Mouse (Mus musculus) left cerebral cortex, postnatal 36 days (tissue): ENCODE measurements around the gene Cd19. TPM values are rescaled to one million over a fixed set of nuclear protein-coding genes. Genes with fewer than 3 reads are reported as not detected.
"Not testable (repeated sequence)": the region's sequence is repeated elsewhere in the genome, so short reads cannot be mapped to it uniquely, and the experiment has no call there.

ENCODE experiments used
- DNase-seq, 2 experiments: peaks; one replicate each; pipeline ENCODE4 v3.0.0; 2021 to 2022; ENCODE audit warnings: low spot score in 2 of 2, mixed read lengths in 1 of 2
- intact Hi-C: fragments of 180-260 bp; cut with DNase I; formaldehyde crosslinking; loops from one replicate; pipeline ENCODE4 v1.15.1; 2025
- total RNA-seq, 2 experiments: library from RNA; stranded (reverse); gene quantifications; 2 replicates each; pipeline ENCODE4 v1.2.3; 2021

The Cd19 gene
- total RNA-seq, 2 experiments from 2014 or later = not detected

- DNase-seq = no peak
- intact Hi-C loops = no loop called here
Measured at GRCm38 (mm10) chr7:126440134-126440533, 25.4 kb upstream of the Cd19 start.

- DNase-seq = no peak
- intact Hi-C loops = no loop called here
Measured at GRCm38 (mm10) chr7:126436851-126437250, 22.2 kb upstream of the Cd19 start.

DNA sequence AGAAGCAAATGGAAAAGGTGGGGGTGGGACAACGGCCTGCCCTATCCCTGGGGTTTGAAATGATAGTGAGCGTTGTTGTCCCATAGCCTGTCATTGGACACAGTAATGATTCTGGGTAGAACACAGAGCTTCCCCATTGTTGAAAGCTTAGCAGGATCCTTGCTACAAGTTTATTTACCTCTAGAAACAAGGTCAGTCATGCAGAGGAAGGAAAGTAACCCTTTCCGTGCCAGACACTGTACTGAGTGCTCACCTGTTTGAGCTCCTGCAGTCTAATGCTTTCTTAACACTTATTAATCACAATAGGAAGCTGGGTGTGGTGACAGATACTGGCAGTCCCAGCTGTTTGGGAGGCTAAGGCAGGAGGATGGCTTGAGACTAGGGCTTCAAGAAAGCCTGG lies 21.1 kb upstream of the Cd19 start:
- intact Hi-C loops = no loop called here

DNA sequence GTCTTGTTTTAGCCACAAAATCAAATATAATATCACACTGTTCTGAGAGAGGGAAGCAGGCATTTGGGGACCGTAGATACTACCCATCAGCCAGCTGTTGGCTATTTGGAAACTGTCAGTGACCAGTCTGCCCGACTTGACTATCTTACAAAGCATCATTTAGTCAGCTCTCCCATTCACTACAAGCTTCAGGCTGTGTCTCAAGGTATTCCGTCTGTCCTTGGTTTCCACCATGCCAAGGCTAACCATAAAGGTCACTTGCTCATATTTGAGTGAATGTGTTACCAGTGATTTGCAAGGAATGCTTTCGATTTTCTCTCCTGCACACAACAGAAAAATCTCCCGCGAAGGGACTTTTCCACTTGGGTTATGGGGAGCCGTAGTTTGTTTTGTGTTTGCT lies 20.0 kb upstream of the Cd19 start:
- intact Hi-C loops = no loop called here
- DNase-seq = no peak

More for the DNA sequence above, 21.1 kb upstream of the Cd19 start:
- DNase-seq = no peak

GRCm38 (mm10) chr7:126430167-126430566 lies 15.5 kb upstream of the Cd19 start:
- no peak for DNase-seq
- intact Hi-C loops = no loop called here

DNA sequence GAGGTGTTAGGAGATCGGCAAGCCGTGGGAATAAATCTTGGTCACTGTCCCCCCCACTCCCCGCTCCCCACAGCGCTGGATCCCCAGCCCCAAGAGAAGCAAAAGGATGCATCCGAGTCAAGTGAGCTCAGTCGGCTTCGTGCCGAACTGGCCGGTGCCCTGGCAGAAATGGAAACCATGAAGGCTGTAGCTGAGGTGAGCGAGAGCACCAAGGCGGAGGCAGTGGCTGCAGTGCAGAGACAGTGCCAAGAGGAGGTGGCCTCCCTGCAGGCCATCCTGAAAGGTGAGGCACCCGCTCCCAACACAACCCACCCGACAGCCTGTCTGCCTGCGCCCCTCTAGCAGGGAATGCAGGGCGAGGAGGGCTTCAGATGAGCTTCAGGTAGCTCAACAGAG lies 14.8 kb upstream of the Cd19 start:
- intact Hi-C loops = loop anchor here (2.0 kb wide), 1 partner anchor 73 kb away; the partner anchor contains the start of gene Atxn2l
- no peak for DNase-seq

DNA sequence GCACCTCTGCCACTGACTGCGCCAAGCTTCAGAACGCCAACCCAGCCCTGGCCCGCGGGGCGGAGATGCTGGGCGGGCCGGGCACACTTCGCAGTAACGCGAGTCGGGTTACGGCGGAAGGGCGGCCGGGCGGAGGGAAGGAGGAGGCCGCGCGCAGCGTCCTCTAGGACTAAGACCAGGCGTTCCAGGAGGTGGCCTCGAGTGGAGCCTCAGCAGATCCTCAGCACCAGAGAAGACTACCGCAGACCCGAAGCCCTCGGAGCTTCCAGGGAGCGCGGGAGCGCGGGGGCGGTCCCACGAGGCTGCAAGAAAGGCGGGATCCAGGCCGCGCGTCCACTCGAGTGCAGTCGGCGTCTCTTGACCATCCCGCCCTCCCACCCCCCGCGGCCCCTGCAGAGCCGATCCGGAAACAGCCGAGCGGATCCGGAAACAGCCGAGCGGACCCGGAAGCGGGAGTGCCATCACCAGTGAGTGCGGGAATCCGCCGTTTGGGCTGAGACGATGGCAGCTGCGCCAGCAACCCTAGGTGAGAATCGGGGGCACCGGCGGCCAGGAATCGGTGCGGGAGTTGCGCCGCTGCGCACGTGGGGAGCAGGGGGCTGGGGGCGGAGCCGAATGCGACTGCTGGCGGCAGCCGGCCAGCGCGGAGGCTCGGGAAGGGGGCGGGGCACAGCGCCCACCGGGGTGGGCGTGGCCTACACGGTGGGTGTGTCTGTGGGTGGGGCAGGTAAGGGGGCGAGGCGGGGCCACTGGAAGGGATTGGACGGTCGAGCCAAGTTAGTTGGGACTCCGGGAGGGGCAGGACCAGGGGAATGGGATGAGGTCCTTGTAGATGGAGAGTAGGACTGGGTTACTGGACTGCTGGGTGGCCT lies 14.2 kb upstream of the Cd19 start, which contains the start of gene Rabep2:
Gene Rabep2, plus strand, starts transcription at position 129 of the 872 bp plus-strand sequence.
- DNase-seq = peak; percentile 94 to 95
- intact Hi-C loops = loop anchor here (2.0 kb wide), 1 partner anchor 74 kb away; the partner anchor contains the start of gene Atxn2l

- intact Hi-C loops = loop anchor here (2.0 kb wide), 1 partner anchor 75 kb away; the partner anchor contains the start of gene Atxn2l
- DNase-seq = no peak
Measured at GRCm38 (mm10) chr7:126428154-126428553, 13.5 kb upstream of the Cd19 start.

DNA sequence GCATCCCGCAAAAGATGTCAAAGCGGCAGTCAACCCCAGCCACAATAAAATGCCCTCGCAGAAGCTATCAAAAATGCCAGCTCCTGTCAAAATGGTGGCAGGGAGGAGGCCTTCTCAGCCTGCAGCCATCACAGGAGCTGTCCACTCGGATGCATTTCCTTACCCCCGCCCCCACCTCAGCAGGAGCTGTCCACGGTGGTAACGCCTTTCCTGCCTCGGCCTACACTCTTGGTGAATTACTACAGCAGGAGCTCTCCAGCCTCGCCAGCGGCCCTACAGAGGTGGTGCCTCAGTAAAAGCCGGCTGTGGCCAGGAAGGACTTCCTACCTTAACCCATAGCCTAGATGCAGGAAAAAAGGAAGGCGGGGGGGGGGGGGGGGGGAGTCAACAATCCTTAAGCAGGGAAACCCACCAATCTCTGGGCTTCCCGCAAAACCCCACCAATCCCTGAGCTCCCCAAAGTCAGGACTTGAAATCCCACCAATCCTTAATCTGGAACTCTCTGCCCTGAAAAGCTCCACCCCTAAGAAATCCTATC lies 12.7 kb upstream of the Cd19 start:
- no peak for DNase-seq
- intact Hi-C loops = no loop called here

DNA sequence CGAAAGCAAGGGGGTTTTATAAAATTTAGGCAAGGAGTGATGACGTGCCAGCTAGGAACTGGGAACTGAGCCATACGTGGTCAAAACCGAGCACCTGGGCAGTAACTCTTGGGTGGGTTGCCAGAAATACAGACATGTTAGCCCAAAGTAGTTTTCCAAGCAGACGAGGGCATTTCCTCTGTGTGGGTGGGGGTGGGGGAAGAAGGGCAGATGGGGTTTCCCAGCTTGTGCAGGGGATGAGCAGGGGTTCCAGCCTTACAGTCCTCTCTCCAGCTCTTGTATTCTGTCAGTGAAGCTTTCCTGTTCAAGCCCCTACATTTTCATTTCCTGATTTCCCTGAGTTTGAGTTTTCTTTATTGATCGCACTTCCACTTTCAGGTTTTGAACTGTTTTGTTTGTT lies 9.5 kb upstream of the Cd19 start:
- intact Hi-C loops = no loop called here
- DNase-seq = no peak

GRCm38 (mm10) chr7:126421756-126422155 lies 7.1 kb upstream of the Cd19 start:
- DNase-seq = no peak
- intact Hi-C loops = no loop called here

DNA sequence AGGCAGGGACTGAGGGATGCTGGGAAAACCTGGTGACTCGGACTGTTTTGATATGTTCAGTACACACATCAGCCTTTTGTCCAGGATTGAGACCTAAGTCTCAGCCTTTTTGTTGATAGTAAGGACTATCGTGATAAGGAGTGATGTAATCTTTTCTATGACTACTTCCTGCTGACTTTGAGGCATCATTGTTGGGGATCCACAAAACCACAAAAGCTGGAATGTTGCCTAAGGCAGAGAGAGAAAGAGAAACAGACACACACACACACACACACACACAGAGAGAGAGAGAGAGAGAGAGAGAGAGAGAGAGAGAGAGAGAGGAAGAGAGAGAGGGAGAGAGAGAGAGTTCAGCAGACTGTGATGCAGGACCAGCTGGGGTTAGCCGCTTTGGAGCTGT lies 3.8 kb upstream of the Cd19 start:
- no peak for DNase-seq
- intact Hi-C loops = no loop called here

- intact Hi-C loops = no loop called here
- no peak for DNase-seq
Measured at GRCm38 (mm10) chr7:126417606-126418005, 2.9 kb upstream of the Cd19 start.

GRCm38 (mm10) chr7:126417045-126417444 lies 2.4 kb upstream of the Cd19 start:
- no peak for DNase-seq
- intact Hi-C loops = no loop called here

DNA sequence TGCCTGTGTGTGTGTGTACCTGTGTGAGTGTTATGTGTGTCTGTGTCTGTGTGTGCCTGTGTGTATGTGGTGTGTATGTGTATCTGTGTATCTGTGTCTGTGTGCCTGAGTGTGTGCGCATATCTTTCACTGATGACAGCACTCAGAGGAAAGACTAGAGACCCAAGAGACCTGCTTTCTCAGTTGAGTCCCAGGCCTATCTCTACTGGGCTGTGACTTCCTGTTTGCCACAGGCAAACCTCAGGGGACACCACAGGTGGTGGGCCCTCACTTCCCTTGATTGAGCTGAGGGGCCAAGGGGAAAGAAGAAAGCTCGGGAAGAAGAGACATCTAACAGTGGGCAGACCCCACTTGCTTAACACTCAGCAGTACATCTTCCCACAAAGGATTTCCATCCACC lies 1.9 kb upstream of the Cd19 start:
- intact Hi-C loops = no loop called here
- DNase-seq = no peak

DNA sequence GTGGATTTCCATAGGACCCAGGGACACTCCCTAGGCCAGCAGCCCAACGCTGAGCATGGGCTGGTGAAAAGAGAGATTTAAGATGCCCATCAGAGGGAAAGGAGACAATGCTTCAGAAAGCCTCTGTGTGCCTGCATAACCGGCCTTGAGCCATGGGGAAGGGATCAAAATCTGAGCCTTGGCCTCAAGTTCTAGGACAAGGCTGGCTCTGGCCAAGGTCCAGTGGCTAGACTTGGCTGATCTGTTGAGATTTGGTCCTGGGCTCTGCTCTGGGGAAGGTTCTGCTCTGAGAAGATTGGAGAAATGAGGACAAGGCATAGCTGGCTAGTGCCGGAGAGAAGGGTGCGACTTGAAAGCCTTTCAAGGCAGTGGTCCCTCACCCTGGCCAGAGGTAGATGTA lies 3.6 kb downstream of the Cd19 start:
- intact Hi-C loops = no loop called here
- DNase-seq = no peak

DNA sequence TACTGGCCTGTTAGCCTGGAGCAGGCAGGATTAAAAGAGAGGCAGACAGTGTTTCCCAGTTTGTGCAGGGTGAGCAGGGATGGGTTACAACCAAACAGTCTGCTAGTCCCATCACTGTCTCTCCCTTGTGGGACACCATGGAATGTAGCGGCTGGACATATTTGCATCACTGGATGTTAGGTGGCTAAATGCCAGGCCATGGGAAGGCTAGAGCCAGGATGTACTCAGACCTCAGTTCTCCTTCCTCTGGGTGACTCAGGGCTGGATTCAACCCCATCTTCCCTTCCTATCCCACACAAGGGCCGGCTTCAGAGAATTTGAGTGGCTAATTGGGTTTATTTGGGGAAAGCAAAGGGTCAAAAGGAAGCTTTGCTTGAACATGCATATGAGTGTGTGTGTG lies 6.0 kb downstream of the Cd19 start:
- intact Hi-C loops = no loop called here

GRCm38 (mm10) chr7:126402518-126402917 lies 12.2 kb downstream of the Cd19 start:
- intact Hi-C loops = not testable (repeated sequence)

More for the DNA sequence above, 6.0 kb downstream of the Cd19 start:
- no peak for DNase-seq

DNA sequence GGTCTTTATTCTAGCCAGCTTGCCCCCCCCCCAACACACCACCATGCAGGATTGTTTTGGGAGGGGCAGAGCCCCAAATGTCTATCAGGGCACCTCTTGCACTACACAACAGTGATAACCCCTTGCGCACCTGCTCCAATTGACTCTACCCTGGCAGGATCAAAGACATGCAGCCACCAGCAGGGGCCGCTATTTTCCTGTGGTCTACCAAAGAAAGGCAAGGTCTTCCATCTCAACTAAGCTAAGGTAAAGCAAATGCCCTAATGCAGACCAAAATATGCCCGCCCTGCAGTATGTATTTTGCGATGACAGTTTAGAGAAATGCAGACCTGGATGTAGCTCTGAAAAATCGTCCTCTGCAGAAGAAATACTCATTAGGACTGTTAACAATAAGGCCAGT lies 15.1 kb downstream of the Cd19 start:
- DNase-seq = peak; percentile 64 to 65
- intact Hi-C loops = loop anchor here (2.0 to 5.0 kb wide), 2 partner anchors 78 to 129 kb away; partner anchors contain the start of gene Sh2b1

More at GRCm38 (mm10) chr7:126402518-126402917, 12.2 kb downstream of the Cd19 start:
- DNase-seq = not testable (repeated sequence)

- DNase-seq = no peak
- intact Hi-C loops = loop anchor here (2.0 to 5.0 kb wide), 2 partner anchors 79 to 131 kb away; partner anchors contain the start of gene Sh2b1
Measured at GRCm38 (mm10) chr7:126397822-126398221, 16.9 kb downstream of the Cd19 start.

GRCm38 (mm10) chr7:126397221-126397620 lies 17.5 kb downstream of the Cd19 start:
- no peak for DNase-seq
- intact Hi-C loops = loop anchor here (5.0 kb wide), 1 partner anchor 80 kb away; the partner anchor contains the start of gene Sh2b1
